ENCODE assay signal across 10 mouse cellular contexts in the genomic region with DNA sequence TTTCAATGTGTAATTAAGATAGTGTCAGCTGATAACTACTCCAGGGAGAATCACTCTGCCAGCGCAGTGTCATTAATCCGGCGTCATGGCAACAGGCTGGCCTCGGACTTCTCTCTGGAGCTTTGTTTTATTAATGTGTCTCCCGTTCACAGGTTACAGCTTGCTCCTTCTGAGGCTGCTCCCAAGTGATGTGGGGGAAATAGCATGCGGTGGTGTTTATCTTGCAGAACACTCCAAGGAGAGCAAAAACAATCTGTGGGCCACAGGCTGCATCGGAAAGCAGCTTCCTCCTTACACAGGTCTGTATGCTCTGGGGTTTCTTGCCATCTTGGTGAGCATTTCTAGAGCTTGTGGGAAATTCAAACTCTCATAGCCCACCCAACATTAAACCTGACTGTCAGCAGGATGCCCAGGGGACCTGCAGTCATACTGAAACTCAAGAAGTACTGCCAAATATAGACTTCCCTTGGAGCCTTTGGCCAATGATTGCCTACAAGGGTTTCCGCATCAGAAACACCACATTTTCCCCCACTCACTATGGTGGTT. TPM values are rescaled to one million over a fixed set of nuclear protein-coding genes. Genes with fewer than 3 reads are reported as not detected.
DNase-seq lines count a peak whose midpoint lies in the region; ATAC-seq lines count a peak whose summit lies in the region.
"Had no signal": no experiment of that assay in that cellular context is flagged by ENCODE, and none has a peak within 500 bp of the region (broad histone marks: within the 10 kb centered on the region; RNA-seq: fewer than 3 reads in every experiment).

No protein-coding gene starts in this region.

- ATAC-seq in megakaryocyte progenitor cell, adult 5-6 weeks (replicated peaks; ENCODE audit: poor library complexity): peak; percentile 34

- H3K36me3 ChIP-seq in splenic B cell, adult 2 months (ENCODE audit: control insufficient read depth, insufficient read depth, low read length, poor library complexity, severe bottlenecking): no peaks in the 10 kb centered on the region

- intact Hi-C loops in left cerebral cortex, postnatal 36 days (cut with DNase I): no loop called here

- peak; percentile 9 for DNase-seq in urinary bladder, postnatal 14 days (ENCODE audit: low spot score)
- no peak for DNase-seq in urinary bladder, adult 2 months (ENCODE audit: low spot score)
- peak; percentile 4 for DNase-seq in fat pad, adult 2 months (ENCODE audit: extremely low read depth, low read depth, low spot score)
- peak; percentile 60 for DNase-seq in splenic B cell, adult 2 months (ENCODE audit: low read depth, low spot score)
- no peak for DNase-seq in ovary, adult 18-20 months (ENCODE audit: low spot score)
- DNase-seq in lung, postnatal 25 days (ENCODE audit: low spot score): no peak
- DNase-seq in left cerebral cortex, postnatal 36 days (ENCODE audit: low spot score in 2 of 2): no peak
- DNase-seq: heart, postnatal 14 days had no signal

- no peaks in the 10 kb centered on the region for H3K27me3 ChIP-seq in splenic B cell, adult 2 months (ENCODE audit: control insufficient read depth, insufficient read depth, low read length, poor library complexity, severe bottlenecking)

RNA-seq across cellular contexts. Expression of gene Crhbp, which starts 25.4 kb away (rescaled TPM):
- 3.1 and 4.0 TPM in 2 replicates for polyA plus RNA-seq in urinary bladder, adult 2 months (2012; rRNA removed)
- not detected in 2 replicates for total RNA-seq in megakaryocyte progenitor cell, adult 5-6 weeks (2015)
- not detected in 2 replicates for total RNA-seq in megakaryocyte progenitor cell, adult 5-6 weeks (2017)
- 10 to 100 TPM; 21.2 to 23.5 TPM for total RNA-seq in left cerebral cortex, postnatal 36 days (2021)
- total RNA-seq: heart, postnatal 14 days had no signal

RNA-seq across cellular contexts. Expression of gene Aggf1, which starts 44.1 kb away (rescaled TPM):
- polyA plus RNA-seq in urinary bladder, adult 2 months (2012; rRNA removed): 26.2 and 27.0 TPM in 2 replicates
- 31.9 and 34.5 TPM in 2 replicates for total RNA-seq in megakaryocyte progenitor cell, adult 5-6 weeks (2015)
- 49.5 and 57.0 TPM in 2 replicates for total RNA-seq in megakaryocyte progenitor cell, adult 5-6 weeks (2017)
- total RNA-seq in left cerebral cortex, postnatal 36 days (2021): 10 to 100 TPM; 50.1 to 51.2 TPM

RNA-seq across cellular contexts. Expression of gene S100z, which starts 59.2 kb away (rescaled TPM):
- polyA plus RNA-seq in urinary bladder, adult 2 months (2012; rRNA removed): 0.25 TPM in 1 of 2 replicates, not detected in the other
- total RNA-seq in megakaryocyte progenitor cell, adult 5-6 weeks (2015): not detected in 2 replicates
- total RNA-seq in megakaryocyte progenitor cell, adult 5-6 weeks (2017): not detected in 2 replicates
- total RNA-seq in left cerebral cortex, postnatal 36 days (2021): not detected
- total RNA-seq: heart, postnatal 14 days had no signal
- polyA plus RNA-seq: limb, embryonic 11.5 days had no signal

Comparison
In these comparisons a context has a peak if more than half of its experiments do, and no peak if none do; other contexts are left out.
1. DNase-seq: peak in urinary bladder, postnatal 14 days (single experiment), fat pad, adult 2 months (single experiment) and splenic B cell, adult 2 months (single experiment); none in urinary bladder, adult 2 months (single experiment), ovary, adult 18-20 months (single experiment), lung, postnatal 25 days (single experiment) and left cerebral cortex, postnatal 36 days (0 of 2).
2. RNA of gene Crhbp, which starts 25.4 kb away (total RNA-seq): 21.2 to 23.5 TPM in left cerebral cortex, postnatal 36 days; not detected in megakaryocyte progenitor cell, adult 5-6 weeks; every median in the first group is over 10 times any median in the second.